Mouse (Mus musculus): Measurements from ENCODE around the gene Ccl28.
"Not testable (repeated sequence)": the region's sequence is repeated elsewhere in the genome, so short reads cannot be mapped to it uniquely, and the experiment has no call there.

Gene Ccl28

DNA sequence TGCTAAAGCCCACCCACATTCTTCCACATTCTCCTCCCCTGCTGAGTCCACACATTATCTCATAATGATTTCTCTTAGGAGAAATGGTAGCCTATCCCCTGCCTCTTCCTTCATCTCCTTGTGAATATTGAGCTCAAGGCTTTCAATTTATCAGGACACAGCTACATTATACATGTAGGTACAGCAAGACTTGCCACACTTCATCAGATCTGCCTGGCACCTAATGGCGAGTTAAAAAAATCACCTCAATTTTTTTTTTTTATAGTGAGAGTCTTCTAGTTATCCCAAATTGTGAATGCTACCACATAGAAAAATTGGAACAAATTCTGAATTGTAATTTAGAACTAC is 26.1 kb downstream of the Ccl28 start:
- no peak for DNase-seq

DNA sequence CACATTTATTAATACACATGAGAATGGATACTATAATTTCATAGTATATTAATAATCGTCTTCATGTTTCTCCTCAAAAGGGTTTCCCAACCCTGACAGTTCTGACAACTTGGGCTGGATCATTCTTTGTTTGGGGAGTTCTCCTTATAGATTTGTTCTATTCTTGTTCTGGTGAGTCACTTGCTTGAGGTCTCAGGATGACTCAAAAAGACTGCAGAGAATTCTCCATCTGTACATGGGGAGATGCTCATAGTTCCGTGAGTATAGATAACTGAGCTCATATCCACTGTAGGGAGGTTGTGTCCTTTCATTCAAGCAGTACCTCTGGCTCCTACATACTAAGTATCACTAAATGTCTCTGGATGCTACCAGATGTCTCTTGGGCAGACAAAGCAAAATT is 31.1 kb downstream of the Ccl28 start:
- no peak for DNase-seq

DNA sequence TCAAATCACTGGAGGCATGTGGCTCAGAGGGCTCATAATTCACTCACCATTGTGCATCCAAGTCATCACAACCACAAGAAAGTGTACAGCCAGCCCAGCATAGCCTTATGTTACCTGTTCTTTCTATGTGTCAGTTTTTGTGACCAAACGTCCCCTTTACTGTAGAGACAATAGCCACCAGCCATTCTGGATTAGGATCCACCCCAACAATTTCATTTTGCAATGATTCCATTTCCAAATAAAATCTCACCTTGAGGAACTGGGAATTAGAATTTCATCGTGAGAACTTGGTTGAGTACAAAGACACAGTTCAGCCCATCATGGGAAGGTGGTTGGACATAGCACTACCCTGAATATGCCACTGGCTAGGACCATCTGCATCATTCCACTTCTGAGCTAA is 32.6 kb downstream of the Ccl28 start:
- no peak for DNase-seq

DNA sequence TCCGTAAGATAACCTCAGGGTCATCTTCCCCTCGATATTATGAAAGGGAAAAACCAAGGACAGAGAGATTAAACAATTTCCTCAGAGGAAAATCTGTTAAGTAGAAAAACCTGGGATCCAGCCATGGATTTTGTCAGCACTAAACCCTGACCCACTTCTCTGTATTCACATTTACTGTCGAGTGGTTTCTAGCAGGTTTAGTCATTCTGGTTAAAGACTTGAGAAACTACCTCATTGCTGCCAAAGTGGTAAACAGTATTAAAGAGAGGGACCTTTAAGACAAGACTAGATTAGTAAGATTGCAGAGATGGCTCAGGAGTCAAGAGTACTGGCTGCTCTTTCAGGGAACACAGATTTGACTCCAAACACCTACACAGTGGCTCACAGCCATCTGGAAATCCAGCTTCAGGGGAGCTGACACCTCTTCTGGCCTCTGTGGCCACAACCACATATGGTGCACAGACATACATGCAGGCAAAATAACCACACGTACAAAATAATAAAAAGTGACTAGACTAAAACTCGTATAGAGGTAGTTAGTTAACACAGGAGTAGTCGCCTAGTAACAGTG is 33.3 kb downstream of the Ccl28 start:
- DNase-seq = no peak

DNA sequence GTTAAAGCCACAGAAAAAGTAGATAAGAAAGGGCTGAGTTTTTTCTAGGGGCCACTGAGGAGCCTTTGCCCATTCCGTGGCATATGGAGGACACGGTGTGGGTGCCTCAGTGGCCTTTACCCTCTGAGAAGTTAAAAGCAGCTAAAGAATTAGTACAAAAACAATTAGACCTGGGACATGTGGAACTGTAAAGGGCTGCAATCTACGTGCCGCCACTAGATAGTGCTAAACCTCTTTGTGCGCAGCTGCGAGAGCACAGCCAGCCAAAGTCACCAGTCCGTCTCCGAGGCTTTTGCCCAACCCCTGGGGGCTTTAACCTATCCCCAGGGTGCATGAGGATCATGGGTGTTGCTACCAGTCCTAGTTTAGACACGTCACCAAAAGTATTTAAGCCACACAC is 37.8 kb downstream of the Ccl28 start:
- peak; percentile 16 for DNase-seq

DNA sequence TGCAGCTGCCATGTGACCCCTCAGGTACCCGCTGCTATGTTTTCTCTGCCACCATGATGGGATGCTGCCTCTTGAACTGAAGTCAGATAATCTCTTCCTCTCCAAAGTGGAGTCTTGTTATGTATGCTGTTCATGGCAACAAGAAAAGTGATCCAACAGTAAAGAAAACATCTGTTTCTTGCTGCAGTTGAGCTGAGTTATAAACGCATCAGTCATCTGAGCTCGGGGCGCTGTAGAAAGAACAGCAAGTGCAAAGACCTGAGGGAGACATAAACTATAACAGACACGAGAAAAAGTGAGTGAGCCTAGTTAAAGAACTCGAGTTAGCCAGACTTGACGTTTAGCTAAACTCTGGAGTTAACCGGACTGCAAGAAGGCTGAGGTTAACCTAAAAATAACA is 55.2 kb downstream of the Ccl28 start:
- no peak for DNase-seq

DNA sequence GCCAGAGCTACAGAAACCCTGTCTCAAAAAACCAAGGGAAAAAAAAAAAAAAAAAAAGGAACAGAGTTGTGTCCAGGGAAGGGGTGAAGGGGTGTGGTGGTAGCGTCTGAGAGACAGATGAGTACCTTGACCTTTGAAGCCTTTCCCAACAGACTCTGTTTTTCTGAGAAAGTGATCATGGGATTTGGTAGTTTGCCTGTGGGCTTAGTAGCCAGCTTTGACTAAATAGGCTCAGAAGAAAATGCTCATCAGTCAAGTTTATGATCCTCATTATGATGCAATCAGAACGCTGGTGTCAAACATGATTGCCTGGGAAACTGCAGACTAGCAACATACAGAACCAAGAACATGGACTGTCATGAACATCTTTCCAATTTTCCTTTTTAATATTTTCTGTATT is 56.1 kb downstream of the Ccl28 start:
- no peak for DNase-seq

DNA sequence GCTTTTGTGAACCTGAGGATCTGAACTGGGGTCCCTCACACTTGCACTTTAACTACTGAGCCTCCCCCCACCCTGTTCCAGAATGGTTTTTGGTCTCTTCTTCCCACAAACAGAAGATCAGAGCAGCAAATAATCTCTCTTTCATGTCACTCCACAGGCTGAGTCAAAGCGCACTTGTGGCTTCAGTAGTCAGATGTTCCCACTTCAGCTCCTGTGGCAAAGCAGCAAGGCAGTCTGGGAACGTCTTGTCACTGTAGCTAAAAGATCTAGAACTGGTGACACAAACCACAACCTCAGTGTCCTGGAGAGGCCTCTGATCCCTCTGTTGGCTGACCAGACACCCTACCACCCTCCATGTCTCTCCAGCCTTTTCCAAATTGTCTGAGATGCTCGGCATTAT is 57.5 kb downstream of the Ccl28 start:
- no peak for DNase-seq

DNA sequence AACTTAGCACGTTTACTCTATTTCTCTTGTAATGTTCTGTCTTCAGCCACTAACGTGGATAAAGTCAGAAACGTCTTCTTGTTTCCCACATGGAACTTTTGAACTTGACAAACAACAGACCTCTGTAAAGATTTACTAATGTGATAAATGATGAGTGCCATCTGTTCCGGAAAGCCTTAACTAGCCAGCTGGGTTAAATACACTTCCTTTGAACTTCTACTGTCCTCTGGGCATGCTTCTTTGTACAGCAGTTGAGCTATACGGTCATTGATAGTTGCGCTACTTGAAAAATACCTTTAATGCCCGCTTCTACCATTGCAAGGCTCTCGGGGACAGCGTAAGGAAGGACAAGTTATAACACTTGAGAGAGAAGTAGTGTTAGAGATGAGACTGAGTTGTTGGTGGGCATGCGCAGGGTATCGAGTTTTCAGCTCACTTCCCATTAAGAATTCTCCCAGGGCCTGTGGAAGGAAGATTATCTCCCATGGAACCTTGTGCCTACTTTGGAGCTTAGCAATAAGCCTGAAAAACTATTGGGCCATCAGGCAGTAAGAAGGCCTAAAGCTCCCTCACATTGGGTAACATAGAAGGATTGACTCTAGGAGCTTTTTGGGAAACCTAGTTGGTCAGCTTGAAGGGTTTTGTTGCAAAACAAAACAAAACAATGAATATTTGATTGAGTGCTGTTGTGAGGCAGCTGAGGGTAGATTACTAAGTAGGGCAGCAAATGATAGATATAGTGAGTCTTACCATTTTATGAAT is 61.0 kb downstream of the Ccl28 start:
- DNase-seq = no peak

DNA sequence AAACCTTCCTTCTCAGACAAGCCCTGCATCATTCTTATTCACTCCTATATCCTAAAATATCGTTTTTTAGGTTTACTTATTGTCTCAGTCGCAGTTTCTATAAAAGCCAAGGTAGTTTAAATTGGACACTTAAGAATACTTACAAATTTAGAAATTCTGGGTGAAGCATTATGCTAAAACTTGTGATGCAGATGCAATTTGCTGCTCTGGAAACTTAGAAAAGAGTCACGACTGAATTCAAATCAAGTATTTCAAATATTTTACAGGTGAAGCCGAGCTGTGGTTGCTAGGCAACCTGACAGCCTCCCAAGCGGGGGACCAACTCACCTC is 66.1 kb downstream of the Ccl28 start:
- no peak for DNase-seq

DNA sequence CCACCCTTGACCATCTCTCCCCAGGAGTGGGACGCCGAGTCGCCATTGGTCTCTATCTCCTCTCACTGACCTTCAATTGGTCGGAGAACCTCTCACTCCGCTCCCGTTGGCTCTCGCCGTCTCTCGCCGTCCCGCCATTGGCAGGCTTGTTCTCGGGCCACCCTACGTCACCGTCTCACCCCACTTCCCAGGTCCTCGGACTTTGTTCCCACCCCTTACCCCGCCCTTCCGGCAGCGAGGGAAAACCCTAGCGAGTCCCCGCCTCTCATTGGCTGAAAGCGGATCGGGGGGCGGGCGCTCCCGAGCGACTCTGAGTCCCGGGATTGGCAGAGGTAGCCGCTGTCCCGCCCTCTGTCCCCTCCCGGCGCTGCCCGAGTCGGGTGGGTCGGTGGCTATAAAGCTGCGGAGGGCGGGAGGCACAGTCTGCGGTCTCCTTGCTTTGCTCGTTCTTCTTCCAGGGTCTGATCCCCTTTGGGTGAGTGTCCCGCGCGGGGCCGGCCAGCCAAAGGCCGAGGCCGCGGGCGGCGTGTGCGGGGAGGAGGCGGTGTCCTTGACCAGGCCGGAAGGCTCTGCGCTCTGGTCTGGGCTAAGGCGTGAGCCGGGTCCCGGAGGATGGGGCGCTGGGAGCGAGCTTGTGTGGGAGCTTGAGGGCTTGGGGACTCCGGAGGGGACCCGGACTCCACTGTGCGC is 66.6 kb downstream of the Ccl28 start, which contains the start of gene Hmgcs1:
Hmgcs1 (plus strand) TSS at position 341 of the 690 bp plus-strand sequence.
- DNase-seq = peak; percentile 98

DNA sequence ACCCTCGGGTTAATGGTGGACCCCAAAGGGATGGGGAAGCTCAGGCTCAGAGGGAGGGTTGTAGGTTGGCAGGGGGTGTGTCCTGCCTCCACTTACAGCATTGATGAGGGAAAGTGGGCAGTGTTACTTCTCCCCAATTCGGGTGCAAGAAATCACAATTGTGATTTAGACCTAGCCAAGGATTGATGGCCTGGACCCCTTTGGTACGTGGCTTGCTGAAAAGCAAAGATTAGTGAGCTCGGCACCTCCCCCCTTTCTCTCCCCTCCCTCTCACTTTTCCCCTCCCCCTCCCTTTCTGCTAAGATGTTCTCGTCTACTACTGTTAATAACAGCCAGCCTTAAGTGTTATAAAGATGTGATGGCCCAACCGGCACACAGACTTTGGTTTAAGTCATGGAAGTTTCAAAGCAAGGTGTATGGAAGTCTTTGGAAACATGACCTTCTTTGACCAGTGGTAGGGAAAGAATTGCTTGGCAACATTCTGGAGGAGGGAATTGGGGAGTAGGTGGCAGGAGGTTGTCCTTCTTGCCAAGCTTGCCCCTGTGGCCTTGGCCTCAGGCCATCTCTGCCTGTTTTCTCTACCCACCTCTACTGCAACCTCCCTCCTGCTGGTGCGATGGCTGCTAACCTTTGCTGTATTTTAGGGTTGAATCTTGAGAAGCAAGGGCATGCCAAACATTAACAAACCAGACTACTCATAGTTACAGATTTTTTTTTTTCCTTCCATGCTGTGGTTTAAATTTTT is 67.4 kb downstream of the Ccl28 start:
- DNase-seq = no peak

DNA sequence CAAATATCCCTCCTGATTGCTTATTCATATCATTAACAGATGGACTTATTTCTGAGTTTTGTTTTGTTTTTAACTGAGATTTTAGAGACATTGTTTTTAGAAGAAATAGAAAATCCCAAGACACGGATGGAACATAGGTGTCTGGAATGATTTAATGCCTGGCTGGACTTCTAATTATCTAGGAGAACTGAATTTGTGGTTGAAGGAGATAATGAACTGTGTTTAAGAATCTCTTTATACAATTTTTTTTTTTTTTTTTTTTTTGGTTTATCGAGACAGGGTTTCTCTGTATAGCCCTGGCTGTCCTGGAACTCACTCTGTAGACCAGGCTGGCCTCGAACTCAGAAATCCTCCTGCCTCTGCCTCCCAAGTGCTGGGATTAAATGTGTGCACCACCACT is 68.3 kb downstream of the Ccl28 start:
- DNase-seq = not testable (repeated sequence)

DNA sequence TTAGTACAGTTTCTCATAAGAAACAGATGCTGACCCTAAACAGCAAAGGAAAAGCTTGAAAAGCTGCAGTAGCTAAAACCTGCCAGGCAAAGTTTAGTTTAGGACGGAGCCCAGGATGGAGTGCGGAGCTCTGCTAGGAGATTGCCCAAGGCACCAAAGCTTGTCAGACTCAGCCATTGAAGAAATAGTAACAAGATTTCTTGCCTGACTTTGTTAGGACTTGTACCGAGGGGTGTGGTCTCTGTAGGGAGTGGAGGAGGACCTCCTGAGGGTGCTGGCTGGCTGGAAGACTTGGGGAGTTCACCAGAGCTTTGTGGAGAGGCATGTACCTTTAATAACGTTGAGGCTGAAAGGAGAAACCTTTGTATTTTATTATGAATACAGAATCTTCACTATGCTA is 72.1 kb downstream of the Ccl28 start:
- no peak for DNase-seq

DNA sequence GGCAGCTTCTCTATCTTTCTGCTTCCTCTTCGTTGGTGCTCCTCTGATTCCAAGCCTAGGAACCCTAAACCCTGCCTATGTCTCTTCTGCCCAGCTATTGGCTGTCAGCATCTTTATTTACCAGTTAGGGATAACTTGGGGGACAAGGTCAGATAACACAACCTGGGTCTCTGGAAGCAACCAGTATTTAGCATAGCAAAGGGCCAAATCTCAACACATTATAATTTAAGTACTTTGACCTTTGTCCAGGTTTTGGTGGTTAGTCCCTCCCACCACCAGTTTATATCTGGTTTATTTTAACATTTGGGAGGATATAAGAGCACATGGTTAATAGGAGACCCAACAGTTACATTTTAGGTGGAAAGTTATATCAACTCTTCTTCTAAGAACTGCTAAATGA is 72.9 kb downstream of the Ccl28 start:
- DNase-seq = no peak

DNA sequence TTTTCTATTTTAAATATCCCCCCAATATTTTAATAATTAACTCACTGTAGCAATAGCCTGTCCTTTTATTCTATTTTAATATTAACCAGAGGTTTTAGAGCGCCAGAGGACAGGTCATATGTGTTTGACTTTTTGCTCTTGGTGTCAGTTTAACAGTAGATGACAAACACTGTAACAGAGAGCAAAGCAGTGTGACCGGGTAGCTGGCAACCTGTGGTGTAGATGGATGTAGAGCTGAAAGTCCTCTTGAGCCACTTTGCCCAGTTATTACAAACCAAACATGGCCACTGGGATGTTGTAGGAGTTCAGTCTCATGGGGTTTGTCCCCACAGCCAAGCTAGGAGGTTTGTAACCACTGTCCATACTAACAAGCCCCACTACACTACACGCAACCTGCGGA is 74.8 kb downstream of the Ccl28 start:
- DNase-seq = no peak

Data from lung, postnatal 14 days (tissue).